In the genomic region with DNA sequence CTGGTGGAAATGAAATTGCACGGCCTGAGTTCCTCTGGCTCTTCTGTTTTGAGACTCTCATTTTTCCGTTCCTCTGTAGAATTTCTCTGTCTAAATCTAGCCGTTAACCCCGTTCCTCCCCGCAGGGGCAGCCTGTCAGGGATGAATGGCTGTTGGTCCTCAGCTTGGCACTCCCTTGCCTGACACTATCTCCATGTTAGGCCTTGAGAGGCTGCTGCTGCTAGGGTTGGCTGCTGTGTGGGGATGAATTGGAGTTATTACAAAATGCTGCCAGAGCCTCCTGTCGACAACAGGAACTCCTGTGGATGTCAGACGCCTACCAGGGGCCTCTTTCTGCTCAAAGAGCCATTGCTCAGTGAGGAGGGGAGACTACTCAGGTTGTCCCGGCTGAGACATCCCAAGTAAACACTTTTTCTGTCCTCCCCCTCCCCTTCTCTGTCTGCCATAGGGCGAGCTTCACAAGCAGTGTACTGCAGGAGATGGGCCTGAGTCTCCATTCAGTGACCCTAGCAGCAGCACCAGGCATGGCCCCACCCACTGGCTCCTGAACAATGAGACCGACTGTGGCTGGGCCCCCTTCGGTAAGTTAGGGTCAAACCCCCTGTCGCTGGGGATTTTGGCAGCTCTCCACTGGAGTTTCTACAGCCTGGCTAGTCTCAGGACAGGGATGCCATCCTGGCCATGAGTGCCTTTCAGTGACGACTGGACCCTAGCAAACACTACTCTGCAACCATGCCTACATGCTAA, we compare ENCODE assay signal across 12 mouse cellular contexts. TPM values are rescaled to one million over a fixed set of nuclear protein-coding genes. Genes with fewer than 3 reads are reported as not detected.
A peak's percentile ranks its signal among the peaks of the same experiment; 100 is the strongest.
DNase-seq lines count a peak whose midpoint lies in the region; ATAC-seq lines count a peak whose summit lies in the region.
"Had no signal": no experiment of that assay in that cellular context is flagged by ENCODE, and none has a peak within 500 bp of the region (broad histone marks: within the 10 kb centered on the region; RNA-seq: fewer than 3 reads in every experiment).

No protein-coding gene starts in this region.

- DNase-seq in heart, adult 9 months (ENCODE audit: low spot score in 2 of 2) = no peak
- peak; percentile 32 for DNase-seq in embryonic facial prominence, embryonic 10.5 days (ENCODE audit: low spot score)
- peak; percentile 30 for DNase-seq in hindbrain, embryonic 11.5 days (ENCODE audit: low spot score)
- no peak for DNase-seq in gastrocnemius, postnatal 25 days
- DNase-seq in cerebellum, postnatal 4 days (ENCODE audit: low spot score in 2 of 2) = no peak
- DNase-seq in layer of hippocampus, postnatal 14 days (ENCODE audit: low spot score in 2 of 2) = no peak
- DNase-seq: cerebellum, adult 11-12 months; layer of hippocampus, adult 9-11 months had no signal

- ATAC-seq in heart, embryonic 11.5 days (replicated peaks; ENCODE audit: insufficient number of reproducible peaks, low FRiP score, low TSS enrichment) = no peak
- no peak for ATAC-seq in hindbrain, embryonic 11.5 days (ENCODE audit: low FRiP score)
- no peak for ATAC-seq in neural tube, embryonic 13.5 days (ENCODE audit: low read depth)
- ATAC-seq: liver, embryonic 12.5 days had no signal

- H3K9ac ChIP-seq in heart, embryonic 11.5 days (ENCODE audit: low read depth, low read length) = no peak overlapping the region
- H3K9ac ChIP-seq in hindbrain, embryonic 11.5 days (ENCODE audit: low read depth, low read length) = no peak overlapping the region
- peak overlapping the region; percentile 8; the same call in 1 of the 2 replicates for H3K9ac ChIP-seq in neural tube, embryonic 13.5 days
- H3K9ac ChIP-seq: liver, embryonic 12.5 days had no signal

- H3K4me1 ChIP-seq in heart, embryonic 11.5 days (ENCODE audit: control insufficient read depth, insufficient read depth, low read length) = peaks cover 14% of the 10 kb centered on the region
- H3K4me1 ChIP-seq in embryonic facial prominence, embryonic 10.5 days = peaks cover 33% of the 10 kb centered on the region
- H3K4me1 ChIP-seq in hindbrain, embryonic 11.5 days (replicated peaks; ENCODE audit: control insufficient read depth, insufficient read depth, low read length) = peaks cover 12% of the 10 kb centered on the region
- peaks cover 25% of the 10 kb centered on the region for H3K4me1 ChIP-seq in neural tube, embryonic 13.5 days (replicated peaks)

- no peak overlapping the region for H3K4me3 ChIP-seq in heart, embryonic 11.5 days (ENCODE audit: low read depth, low read length)
- H3K4me3 ChIP-seq in embryonic facial prominence, embryonic 10.5 days = 0 out of 2 replicates have a peak overlapping the region, but pooled peaks have one; percentile 12
- H3K4me3 ChIP-seq in hindbrain, embryonic 11.5 days (ENCODE audit: low read depth, low read length) = no peak overlapping the region
- no peak overlapping the region for H3K4me3 ChIP-seq in neural tube, embryonic 13.5 days
- H3K4me3 ChIP-seq: liver, embryonic 12.5 days had no signal

- H3K27ac ChIP-seq in heart, embryonic 11.5 days (ENCODE audit: low read depth, low read length) = peak overlapping the region; percentile 35; the same call in 1 of the 2 replicates
- H3K27ac ChIP-seq in embryonic facial prominence, embryonic 10.5 days (replicated peaks) = peak overlapping the region; percentile 69
- no peak overlapping the region for H3K27ac ChIP-seq in hindbrain, embryonic 11.5 days (ENCODE audit: low read depth, low read length)
- H3K27ac ChIP-seq in neural tube, embryonic 13.5 days (replicated peaks) = peak overlapping the region; percentile 24; the same call in 1 of the 2 replicates
- H3K27ac ChIP-seq: liver, embryonic 12.5 days had no signal

- no peaks in the 10 kb centered on the region for H3K9me3 ChIP-seq in heart, embryonic 11.5 days (replicated peaks; ENCODE audit: control insufficient read depth, low read length)
- no peaks in the 10 kb centered on the region for H3K9me3 ChIP-seq in embryonic facial prominence, embryonic 10.5 days
- no peaks in the 10 kb centered on the region for H3K9me3 ChIP-seq in hindbrain, embryonic 11.5 days (ENCODE audit: control insufficient read depth, low read length)
- no peaks in the 10 kb centered on the region for H3K9me3 ChIP-seq in neural tube, embryonic 13.5 days
- H3K9me3 ChIP-seq: liver, embryonic 12.5 days had no signal

- H3K4me2 ChIP-seq in heart, embryonic 11.5 days = no peak overlapping the region; the same call in 1 of the 2 replicates
- no peak overlapping the region for H3K4me2 ChIP-seq in hindbrain, embryonic 11.5 days (replicated peaks; ENCODE audit: low read depth, low read length)
- H3K4me2 ChIP-seq in neural tube, embryonic 13.5 days = no peak overlapping the region
- H3K4me2 ChIP-seq: liver, embryonic 12.5 days had no signal

- H3K27me3 ChIP-seq in heart, embryonic 11.5 days (ENCODE audit: control insufficient read depth, insufficient read depth, low read length) = no peaks in the 10 kb centered on the region
- H3K27me3 ChIP-seq in embryonic facial prominence, embryonic 10.5 days (replicated peaks; ENCODE audit: low read depth, poor library complexity, severe bottlenecking) = no peaks in the 10 kb centered on the region
- H3K27me3 ChIP-seq in hindbrain, embryonic 11.5 days (ENCODE audit: control insufficient read depth, insufficient read depth, low read length) = no peaks in the 10 kb centered on the region
- no peaks in the 10 kb centered on the region for H3K27me3 ChIP-seq in neural tube, embryonic 13.5 days
- H3K27me3 ChIP-seq: liver, embryonic 12.5 days had no signal

- no peaks in the 10 kb centered on the region for H3K36me3 ChIP-seq in heart, embryonic 11.5 days (ENCODE audit: control insufficient read depth, insufficient read depth, low read length)
- no peaks in the 10 kb centered on the region for H3K36me3 ChIP-seq in embryonic facial prominence, embryonic 10.5 days (replicated peaks)
- no peaks in the 10 kb centered on the region for H3K36me3 ChIP-seq in hindbrain, embryonic 11.5 days (ENCODE audit: control insufficient read depth, insufficient read depth, low read length)
- peaks cover 26% of the 10 kb centered on the region for H3K36me3 ChIP-seq in neural tube, embryonic 13.5 days
- H3K36me3 ChIP-seq: liver, embryonic 12.5 days had no signal

- 38% methylated on average over 13 of the region's 13 CpGs for WGBS in heart, embryonic 11.5 days (ENCODE audit: insufficient replicate concordance)
- WGBS in embryonic facial prominence, embryonic 10.5 days = 34% methylated on average over 13 of the region's 13 CpGs
- WGBS in hindbrain, embryonic 11.5 days = 32% methylated on average over 13 of the region's 13 CpGs
- WGBS in neural tube, embryonic 13.5 days = 22% methylated on average over 13 of the region's 13 CpGs

RNA-seq across cellular contexts. Expression of gene Slc37a1, which starts 28.6 kb away (rescaled TPM):
- 4.6 TPM in 2 replicates for polyA plus RNA-seq in heart, embryonic 11.5 days (2014; fragmentation: Nextera tagmentation; extraction: Ambion mirVana)
- polyA plus RNA-seq in embryonic facial prominence, embryonic 10.5 days (2016; fragmentation: Nextera tagmentation; extraction: Ambion mirVana) = 5.3 and 7.7 TPM in 2 replicates
- 13.0 and 13.3 TPM in 2 replicates for polyA plus RNA-seq in hindbrain, embryonic 11.5 days (2014; fragmentation: Nextera tagmentation; extraction: Ambion mirVana)
- polyA plus RNA-seq in neural tube, embryonic 13.5 days (2015; fragmentation: Nextera tagmentation; extraction: Ambion mirVana) = 13.3 and 14.6 TPM in 2 replicates
- 1 to 10 TPM; 3.0 to 5.2 TPM for total RNA-seq in gastrocnemius, postnatal 25 days (2021)
- 1 to 10 TPM; 4.2 to 7.0 TPM for total RNA-seq in layer of hippocampus, postnatal 14 days (2021)

RNA-seq across cellular contexts. Expression of gene Rsph1, which starts 38.0 kb away (rescaled TPM):
- 1.7 and 1.9 TPM in 2 replicates for polyA plus RNA-seq in heart, embryonic 11.5 days (2014; fragmentation: Nextera tagmentation; extraction: Ambion mirVana)
- polyA plus RNA-seq in embryonic facial prominence, embryonic 10.5 days (2016; fragmentation: Nextera tagmentation; extraction: Ambion mirVana) = 1.8 and 2.1 TPM in 2 replicates
- 5.1 TPM in 2 replicates for polyA plus RNA-seq in hindbrain, embryonic 11.5 days (2014; fragmentation: Nextera tagmentation; extraction: Ambion mirVana)
- polyA plus RNA-seq in neural tube, embryonic 13.5 days (2015; fragmentation: Nextera tagmentation; extraction: Ambion mirVana) = 2.2 and 2.3 TPM in 2 replicates
- total RNA-seq in gastrocnemius, postnatal 25 days (2021) = 10 to 100 TPM in 1 of 2 experiments, 1 to 10 TPM in 1; 8.0 to 10.2 TPM
- 10 to 100 TPM; 13.5 to 20.8 TPM for total RNA-seq in layer of hippocampus, postnatal 14 days (2021)
- total RNA-seq: CH12.LX had no signal

Comparison
In these comparisons a context has a peak if more than half of its experiments do, and no peak if none do; other contexts are left out.
1. DNase-seq: peak in embryonic facial prominence, embryonic 10.5 days (single experiment) and hindbrain, embryonic 11.5 days (single experiment); none in heart, adult 9 months (0 of 2), gastrocnemius, postnatal 25 days (single experiment), cerebellum, postnatal 4 days (0 of 2) and layer of hippocampus, postnatal 14 days (0 of 2).